Mouse (Mus musculus): Measurements from ENCODE around the gene Srp54b.
"Not testable (repeated sequence)": the region's sequence is repeated elsewhere in the genome, so short reads cannot be mapped to it uniquely, and the experiment has no call there.

Gene Srp54b

DNA sequence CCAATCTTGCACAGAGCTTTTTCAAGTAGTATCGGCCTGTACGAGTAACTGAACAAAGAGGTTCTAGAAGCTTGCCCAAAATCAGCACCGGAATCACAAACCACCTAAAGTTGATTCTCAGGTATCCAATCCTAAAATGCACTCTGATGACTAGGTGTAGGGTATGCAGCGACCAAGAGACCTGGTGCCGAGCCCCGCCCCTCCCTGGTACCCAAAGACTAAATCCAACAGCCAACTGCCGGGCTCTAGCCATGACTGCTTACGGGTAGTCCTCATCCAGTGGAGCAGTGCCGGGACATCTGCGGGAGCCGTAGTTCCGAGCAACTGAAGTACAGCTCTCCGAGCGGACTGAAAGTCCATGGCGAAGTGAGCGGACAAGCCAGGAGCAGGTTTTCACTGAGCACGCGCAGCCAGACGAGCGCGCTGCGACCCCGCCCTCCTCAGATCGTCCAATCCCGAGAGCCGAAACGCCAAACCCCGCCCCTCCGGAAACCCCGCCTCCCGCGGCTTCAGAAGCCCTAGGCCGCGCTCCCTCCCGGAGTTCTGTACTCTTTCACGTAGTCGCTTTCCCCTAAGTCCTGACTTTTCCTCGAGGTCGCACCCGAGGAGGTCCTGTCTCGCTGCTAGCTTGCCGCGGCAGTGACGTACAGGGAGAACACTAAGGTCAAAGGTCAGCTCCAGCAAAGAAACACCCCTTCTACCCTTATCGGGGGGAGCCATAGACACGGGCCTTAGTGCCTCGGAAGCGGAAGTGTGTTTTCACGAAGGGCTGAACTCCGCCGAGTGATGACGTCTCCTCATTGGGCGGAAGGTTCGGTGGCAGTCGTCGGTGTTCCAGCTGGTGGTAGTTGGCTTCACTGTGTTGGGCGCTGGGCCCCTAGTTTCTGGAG is at the start of gene Srp54b:
Gene Srp54b (plus strand): TSS at position 546 of the 890 bp plus-strand sequence.
- not testable (repeated sequence) for DNase-seq

DNA sequence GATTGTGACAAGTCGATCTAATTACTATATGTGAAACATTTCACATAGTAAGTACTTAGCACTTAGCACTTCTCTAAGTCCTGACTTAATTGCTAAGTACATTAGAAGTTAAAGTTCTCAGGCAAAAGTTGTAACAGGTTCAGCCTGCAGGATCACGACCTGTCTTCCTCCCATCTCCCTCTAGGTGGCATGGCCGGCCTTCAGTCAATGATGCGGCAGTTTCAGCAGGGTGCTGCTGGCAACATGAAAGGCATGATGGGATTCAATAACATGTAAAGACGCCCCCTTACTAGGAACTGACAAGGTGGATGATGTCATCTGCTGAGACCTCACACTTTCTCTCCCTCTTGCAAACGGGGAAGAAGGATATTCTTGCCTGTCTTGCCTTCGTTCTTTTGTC is 42.3 kb upstream of the Srp54b start:
- not testable (repeated sequence) for DNase-seq

DNA sequence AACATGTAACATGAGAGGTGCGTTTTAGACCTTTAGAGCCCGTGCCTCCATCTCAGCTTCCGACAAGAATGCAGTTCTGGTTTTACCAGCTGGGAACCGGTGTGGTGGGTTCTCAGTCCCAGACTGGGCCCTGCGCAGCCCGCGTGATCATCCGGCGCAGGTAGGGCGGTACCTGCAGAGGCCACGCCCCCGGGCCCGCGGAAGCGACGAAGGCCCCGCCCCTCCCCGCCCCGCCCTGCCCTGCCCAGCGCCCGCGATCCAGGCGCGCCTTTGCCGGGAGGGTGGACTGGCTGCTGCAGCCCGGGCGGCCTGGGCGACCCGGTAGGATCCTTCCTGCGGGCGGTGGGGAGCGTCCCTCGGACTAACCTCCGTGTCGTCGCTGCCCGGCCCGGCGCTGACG is 30.7 kb upstream of the Srp54b start, which contains the start of gene Fam177a:
Gene Fam177a (plus strand): TSS at position 228 of the 400 bp plus-strand sequence.
- DNase-seq = not testable (repeated sequence)

DNA sequence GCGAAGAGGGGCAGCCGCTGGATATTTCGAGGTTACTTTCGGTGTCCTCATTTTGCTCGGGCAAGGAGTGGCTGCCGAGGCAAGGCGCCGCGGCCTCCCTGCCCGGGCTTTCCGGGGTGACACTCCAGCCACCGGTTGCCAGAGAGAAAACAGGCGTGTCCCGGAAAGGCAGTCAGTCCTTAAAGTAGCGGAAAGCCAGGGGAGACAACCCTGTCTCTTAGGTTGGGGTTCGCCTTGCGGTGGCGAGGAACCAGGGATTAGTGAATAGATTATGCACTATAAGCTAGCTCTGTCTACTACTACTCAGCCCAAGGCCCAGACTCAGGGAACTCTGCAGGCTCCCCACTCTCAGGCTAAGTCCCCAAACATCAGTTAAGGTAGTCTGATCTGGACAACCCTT is 30.2 kb upstream of the Srp54b start:
- DNase-seq = not testable (repeated sequence)

DNA sequence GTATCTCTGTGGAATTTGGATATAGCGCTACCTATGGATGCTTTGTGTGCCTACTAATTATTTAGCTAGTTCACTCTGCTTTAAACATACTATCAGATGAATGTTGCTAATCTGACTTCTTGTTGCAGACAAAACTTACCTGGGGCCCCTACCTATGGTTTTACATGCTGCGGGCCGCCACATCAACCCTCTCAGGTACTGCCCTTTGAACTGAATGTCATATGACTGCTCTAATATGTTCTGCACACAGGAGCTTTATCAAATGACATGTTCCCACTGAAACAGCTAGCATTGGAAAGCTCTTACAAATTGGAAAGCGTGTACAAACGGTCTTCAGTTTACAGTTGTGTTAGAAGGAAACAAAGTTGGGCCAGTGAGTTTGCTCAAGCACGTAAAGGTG is 19.4 kb upstream of the Srp54b start:
- not testable (repeated sequence) for DNase-seq

DNA sequence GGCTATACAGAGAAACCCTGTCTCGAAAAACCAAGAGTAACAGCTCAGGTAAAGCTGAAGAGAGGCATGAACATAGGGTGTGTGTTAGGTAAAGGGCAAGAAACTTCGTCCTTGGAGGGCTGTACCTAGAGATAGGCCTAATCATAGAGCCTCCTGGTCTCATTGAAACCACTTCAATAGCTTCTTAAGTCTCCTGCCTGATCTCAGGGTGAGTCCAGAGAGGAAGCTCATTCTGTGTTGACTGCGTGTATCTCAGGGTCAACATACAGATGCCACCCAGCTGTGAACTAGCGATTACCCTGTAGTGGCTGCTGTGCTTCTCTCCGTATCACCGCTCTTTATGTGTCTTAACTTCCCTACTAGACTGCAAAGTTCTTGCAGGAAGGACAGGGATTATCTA is 17.0 kb upstream of the Srp54b start:
- DNase-seq = not testable (repeated sequence)

DNA sequence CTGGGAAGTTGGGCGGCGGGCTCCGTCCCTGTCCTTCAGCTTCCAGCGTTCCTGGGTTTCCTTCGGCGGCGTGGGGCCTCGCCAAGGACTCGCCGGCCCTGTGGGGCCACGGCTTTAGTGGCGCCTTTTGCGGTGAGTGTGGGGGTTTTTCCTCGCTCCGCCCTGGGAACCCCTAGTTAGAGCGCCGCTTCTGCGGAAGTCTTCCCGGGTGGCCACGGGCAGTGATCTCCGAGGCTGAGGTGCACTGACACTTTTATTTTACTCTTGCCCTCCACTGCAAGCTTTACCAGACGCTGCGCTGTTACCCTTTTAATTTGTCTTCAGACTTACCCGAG is 512 bp downstream of the Srp54b start:
- not testable (repeated sequence) for DNase-seq

DNA sequence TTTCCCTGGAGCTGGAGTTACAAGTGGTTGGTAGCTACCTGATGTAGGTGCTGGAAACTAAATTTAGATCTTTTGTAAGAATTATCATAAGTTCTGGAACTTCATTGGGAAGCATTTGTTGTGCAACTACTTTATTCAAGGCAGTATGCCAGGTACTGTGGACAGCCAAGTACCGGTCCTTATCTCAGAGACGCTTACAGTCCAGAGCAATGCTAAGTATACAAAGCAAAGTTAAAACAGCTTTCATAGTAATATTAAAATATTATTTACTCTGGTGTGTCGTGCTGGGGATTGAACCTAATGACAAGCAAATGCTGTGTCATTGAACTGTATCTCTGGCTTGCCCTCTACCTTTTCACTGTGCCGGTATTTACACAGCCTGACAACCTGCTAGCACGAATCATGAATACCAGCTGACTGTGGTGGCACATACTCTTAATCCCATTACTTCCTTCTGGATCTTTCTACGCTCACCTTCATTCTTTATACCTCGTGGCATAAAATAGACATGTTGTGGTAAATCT is 12.2 kb downstream of the Srp54b start:
- DNase-seq = not testable (repeated sequence)

DNA sequence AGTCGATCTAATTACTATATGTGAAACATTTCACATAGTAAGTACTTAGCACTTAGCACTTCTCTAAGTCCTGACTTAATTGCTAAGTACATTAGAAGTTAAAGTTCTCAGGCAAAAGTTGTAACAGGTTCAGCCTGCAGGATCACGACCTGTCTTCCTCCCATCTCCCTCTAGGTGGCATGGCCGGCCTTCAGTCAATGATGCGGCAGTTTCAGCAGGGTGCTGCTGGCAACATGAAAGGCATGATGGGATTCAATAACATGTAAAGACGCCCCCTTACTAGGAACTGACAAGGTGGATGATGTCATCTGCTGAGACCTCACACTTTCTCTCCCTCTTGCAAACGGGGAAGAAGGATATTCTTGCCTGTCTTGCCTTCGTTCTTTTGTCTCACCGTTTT is 32.8 kb downstream of the Srp54b start:
- DNase-seq = not testable (repeated sequence)

DNA sequence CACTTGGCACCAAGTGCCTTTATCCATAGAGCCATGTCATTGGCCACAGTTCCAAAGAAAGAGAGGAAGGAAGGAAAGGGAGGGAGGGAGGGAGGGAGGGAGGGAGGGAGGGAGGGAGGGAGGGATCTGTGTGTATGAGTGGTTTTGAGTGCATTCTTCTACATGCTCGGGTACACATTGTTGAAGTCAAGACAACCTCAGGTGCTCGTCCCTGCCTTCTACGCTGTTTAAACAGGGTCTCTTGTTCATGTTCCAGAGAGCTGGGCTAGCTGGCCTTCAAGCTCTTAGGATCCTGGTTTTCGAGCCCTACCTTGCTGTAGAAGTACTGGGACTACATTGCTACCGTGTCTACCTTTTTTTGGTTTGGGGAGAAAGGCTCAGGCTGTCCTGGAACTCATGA is 34.2 kb downstream of the Srp54b start:
- DNase-seq = not testable (repeated sequence)

DNA sequence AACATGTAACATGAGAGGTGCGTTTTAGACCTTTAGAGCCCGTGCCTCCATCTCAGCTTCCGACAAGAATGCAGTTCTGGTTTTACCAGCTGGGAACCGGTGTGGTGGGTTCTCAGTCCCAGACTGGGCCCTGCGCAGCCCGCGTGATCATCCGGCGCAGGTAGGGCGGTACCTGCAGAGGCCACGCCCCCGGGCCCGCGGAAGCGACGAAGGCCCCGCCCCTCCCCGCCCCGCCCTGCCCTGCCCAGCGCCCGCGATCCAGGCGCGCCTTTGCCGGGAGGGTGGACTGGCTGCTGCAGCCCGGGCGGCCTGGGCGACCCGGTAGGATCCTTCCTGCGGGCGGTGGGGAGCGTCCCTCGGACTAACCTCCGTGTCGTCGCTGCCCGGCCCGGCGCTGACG is 44.4 kb downstream of the Srp54b start, which contains the start of gene 1700047I17Rik2:
Gene 1700047I17Rik2 (plus strand): TSS at position 287 of the 400 bp plus-strand sequence.
- not testable (repeated sequence) for DNase-seq

DNA sequence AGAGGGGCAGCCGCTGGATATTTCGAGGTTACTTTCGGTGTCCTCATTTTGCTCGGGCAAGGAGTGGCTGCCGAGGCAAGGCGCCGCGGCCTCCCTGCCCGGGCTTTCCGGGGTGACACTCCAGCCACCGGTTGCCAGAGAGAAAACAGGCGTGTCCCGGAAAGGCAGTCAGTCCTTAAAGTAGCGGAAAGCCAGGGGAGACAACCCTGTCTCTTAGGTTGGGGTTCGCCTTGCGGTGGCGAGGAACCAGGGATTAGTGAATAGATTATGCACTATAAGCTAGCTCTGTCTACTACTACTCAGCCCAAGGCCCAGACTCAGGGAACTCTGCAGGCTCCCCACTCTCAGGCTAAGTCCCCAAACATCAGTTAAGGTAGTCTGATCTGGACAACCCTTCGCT is 44.9 kb downstream of the Srp54b start:
- not testable (repeated sequence) for DNase-seq

DNA sequence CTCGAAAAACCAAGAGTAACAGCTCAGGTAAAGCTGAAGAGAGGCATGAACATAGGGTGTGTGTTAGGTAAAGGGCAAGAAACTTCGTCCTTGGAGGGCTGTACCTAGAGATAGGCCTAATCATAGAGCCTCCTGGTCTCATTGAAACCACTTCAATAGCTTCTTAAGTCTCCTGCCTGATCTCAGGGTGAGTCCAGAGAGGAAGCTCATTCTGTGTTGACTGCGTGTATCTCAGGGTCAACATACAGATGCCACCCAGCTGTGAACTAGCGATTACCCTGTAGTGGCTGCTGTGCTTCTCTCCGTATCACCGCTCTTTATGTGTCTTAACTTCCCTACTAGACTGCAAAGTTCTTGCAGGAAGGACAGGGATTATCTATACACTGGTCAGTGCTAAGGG is 58.0 kb downstream of the Srp54b start:
- DNase-seq = not testable (repeated sequence)

DNA sequence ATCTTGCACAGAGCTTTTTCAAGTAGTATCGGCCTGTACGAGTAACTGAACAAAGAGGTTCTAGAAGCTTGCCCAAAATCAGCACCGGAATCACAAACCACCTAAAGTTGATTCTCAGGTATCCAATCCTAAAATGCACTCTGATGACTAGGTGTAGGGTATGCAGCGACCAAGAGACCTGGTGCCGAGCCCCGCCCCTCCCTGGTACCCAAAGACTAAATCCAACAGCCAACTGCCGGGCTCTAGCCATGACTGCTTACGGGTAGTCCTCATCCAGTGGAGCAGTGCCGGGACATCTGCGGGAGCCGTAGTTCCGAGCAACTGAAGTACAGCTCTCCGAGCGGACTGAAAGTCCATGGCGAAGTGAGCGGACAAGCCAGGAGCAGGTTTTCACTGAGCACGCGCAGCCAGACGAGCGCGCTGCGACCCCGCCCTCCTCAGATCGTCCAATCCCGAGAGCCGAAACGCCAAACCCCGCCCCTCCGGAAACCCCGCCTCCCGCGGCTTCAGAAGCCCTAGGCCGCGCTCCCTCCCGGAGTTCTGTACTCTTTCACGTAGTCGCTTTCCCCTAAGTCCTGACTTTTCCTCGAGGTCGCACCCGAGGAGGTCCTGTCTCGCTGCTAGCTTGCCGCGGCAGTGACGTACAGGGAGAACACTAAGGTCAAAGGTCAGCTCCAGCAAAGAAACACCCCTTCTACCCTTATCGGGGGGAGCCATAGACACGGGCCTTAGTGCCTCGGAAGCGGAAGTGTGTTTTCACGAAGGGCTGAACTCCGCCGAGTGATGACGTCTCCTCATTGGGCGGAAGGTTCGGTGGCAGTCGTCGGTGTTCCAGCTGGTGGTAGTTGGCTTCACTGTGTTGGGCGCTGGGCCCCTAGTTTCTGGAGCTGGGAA is 75.0 kb downstream of the Srp54b start, which contains the start of gene Srp54c:
Gene Srp54c (plus strand): TSS at position 543 of the 894 bp plus-strand sequence.
- DNase-seq = not testable (repeated sequence)

DNA sequence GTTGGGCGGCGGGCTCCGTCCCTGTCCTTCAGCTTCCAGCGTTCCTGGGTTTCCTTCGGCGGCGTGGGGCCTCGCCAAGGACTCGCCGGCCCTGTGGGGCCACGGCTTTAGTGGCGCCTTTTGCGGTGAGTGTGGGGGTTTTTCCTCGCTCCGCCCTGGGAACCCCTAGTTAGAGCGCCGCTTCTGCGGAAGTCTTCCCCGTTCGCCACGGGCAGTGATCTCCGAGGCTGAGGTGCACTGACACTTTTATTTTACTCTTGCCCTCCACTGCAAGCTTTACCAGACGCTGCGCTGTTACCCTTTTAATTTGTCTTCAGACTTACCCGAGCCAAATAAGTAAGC is 75.6 kb downstream of the Srp54b start:
- DNase-seq = not testable (repeated sequence)
